Mouse (Mus musculus): ENCODE data around the gene Metrn. TPM values are rescaled to one million over a fixed set of nuclear protein-coding genes. Genes with fewer than 3 reads are reported as not detected.

The Metrn gene
- 45.7 TPM for polyA plus RNA-seq (2017; shearing (Covaris generic))

GRCm38 (mm10) chr17:25796951-25797369 is at the start of gene Metrn:
Gene Metrn (minus strand): TSS chr17:25797136.

GRCm38 (mm10) chr17:25844396-25844901 is 47.5 kb upstream of the Metrn start, which contains the start of gene Rhot2:
Gene Rhot2 (minus strand): TSS chr17:25844851.

GRCm38 (mm10) chr17:25841117-25841880 is 44.4 kb upstream of the Metrn start, which contains the start of gene Gm20683:
Gene Gm20683 (minus strand): TSS chr17:25841763.

DNA sequence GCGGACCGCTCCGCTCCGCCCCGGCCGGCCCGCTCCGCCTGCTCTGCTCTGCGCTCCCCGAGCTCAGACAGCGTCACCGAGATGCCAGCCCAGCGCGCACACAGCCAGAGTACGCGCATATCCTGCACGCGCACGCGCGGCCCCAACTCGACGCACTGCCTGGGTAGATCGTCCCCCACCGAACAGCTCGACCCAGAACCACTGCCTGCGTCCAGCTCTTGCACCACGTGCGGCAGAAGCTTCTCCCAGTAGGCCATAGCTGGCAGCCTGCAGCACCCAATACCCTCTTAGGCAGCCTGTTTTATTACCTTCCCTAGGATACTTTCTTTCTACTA is 40.1 kb upstream of the Metrn start, which contains the start of gene Rhbdl1:
Rhbdl1 (minus strand) TSS at position 220 of the 335 bp plus-strand sequence.

GRCm38 (mm10) chr17:25833291-25833663 is 36.3 kb upstream of the Metrn start, which contains the start of gene Stub1:
Gene Stub1 (minus strand): TSS chr17:25833404.

GRCm38 (mm10) chr17:25828712-25829557 is 32.0 kb upstream of the Metrn start, which contains the start of gene Jmjd8:
Gene Jmjd8 (plus strand): TSS chr17:25828867.

GRCm38 (mm10) chr17:25823452-25823851 is 26.5 kb upstream of the Metrn start, which contains the start of gene Wdr24:
Gene Wdr24 (plus strand): TSS chr17:25823627.

DNA sequence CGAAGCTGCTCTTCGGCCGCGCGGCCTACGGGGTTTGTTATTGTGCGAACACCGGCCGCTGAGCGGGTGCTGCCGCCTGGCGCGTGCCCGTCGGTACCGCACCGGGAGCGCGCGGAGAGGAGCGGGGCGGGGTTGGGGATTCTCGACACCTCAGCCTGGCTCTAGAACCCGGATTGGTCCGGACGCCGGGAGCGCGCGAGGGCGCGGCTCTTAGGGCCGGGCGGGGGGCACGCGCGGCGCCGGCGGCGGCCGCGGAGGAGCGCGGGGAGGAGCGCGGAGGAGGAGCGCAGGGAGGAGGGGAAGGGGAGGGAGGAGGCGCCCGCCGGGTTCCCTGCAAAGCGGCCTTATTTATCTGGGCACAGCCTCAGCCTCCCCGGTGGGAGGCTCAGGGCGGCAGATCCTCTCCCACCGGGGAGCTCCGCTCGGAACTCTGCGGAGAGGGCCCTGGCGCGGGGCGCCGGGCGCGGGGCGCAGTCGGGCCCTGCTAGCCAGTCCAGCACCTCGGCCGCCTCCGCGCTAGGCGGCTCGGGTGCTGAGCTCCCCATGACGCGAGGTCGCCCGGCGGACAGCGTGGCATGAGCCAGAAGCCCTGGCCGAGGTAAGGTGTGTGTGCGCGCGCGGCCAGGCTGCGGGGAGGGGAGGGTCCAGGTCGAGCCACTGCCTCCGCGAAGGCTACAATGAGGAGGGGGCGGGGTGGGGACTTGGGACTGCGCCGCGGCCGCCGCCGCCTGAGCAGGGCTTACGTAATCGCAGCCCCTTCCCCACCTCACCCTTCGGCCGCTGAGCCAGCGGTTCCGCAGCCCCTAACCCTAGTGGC is 12.1 kb upstream of the Metrn start, which contains the start of gene Fbxl16:
Fbxl16 (plus strand) TSS at position 297 of the 817 bp plus-strand sequence.

GRCm38 (mm10) chr17:25795609-25796092 is 1.3 kb downstream of the Metrn start, which contains the start of gene AC134908.4:
Gene AC134908.4 (minus strand): TSS chr17:25795659.

GRCm38 (mm10) chr17:25792615-25793014 is 4.3 kb downstream of the Metrn start, which contains the start of gene Fam173a:
Gene Fam173a (minus strand): TSS chr17:25792901.

DNA sequence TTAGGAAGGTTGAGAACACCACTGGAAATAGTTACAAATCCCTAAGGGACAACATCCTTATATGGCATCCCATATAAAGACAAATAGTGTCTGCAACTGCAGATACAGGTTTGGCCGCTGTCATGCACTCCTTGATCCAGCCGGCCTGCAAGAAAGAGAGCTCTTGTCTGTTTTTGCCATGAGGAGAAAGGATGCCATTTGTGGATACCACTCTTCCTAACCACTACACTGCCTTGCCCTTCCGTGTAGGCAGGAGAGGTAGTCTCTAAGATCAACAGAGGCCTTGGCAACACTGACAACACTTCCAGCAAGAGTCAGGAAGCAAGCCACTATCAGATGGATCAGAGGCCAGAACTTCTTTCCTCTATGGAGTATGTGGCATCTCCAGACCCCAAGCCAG is 10.7 kb downstream of the Metrn start, which contains the start of gene Ccdc78:
Ccdc78 (plus strand) TSS at position 301 of the 400 bp plus-strand sequence.

DNA sequence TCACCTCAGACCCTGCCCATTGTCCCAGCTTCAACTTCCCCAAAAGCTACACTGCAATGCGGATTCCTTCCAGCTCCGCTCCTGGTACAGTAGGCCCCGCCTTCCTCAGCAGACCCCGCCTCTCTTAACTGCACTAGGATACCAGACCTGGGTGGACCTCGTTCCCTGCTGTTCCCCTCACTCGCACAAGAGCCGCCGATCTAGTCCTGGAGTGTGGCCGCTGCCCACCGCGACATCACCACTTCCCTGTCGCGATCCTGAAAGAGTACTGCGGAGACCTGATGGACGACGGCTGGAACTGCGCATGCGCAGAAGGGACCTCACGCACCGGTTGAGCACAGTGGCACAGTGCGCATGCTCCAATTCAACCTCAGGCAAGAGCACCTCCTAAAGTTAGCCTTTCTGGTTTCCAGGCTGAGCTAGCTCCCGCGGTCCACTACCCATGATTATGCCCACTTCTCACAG is 11.6 kb downstream of the Metrn start, which contains the start of gene Haghl:
Haghl (minus strand) TSS at position 393 of the 465 bp plus-strand sequence.

GRCm38 (mm10) chr17:25773549-25774120 is 23.3 kb downstream of the Metrn start, which contains the start of gene Narfl:
Gene Narfl (plus strand): TSS chr17:25773776.

DNA sequence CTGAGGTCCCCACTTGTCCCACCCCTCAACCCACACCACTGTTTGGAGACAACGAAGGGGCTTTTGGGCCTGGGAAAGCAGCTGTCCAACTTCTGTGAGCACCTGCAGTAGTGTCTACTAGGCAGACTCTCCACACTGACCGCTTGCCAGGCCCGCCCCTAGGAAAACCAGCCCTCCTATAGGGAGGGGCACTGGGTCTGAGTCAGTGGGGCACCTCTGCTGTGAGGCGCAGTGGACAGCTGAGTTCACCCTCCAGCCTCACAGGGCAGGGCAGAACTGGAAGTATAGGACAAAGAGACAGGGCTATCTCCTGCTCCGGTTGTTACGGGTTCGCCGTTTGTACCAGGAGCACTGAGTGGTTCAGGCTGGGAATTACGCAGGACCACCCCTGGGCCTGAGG is 42.7 kb downstream of the Metrn start, which contains the start of gene Msln:
Msln (minus strand) TSS at position 138 of the 400 bp plus-strand sequence.

Other genes with a start within 250 kb of the Metrn start
- gene Sox8, start 226.4 kb downstream of the Metrn start, polyA plus RNA-seq (2017; shearing (Covaris generic)), result not detected
- 22.4 TPM for gene Lmf1, start 218.1 kb downstream of the Metrn start, polyA plus RNA-seq (2017; shearing (Covaris generic))
- not detected for gene Gng13, start 80.0 kb downstream of the Metrn start, polyA plus RNA-seq (2017; shearing (Covaris generic))
- gene Chtf18, start 69.7 kb downstream of the Metrn start, polyA plus RNA-seq (2017; shearing (Covaris generic)), result 6.4 TPM
- gene Rpusd1, start 69.5 kb downstream of the Metrn start, polyA plus RNA-seq (2017; shearing (Covaris generic)), result 14.6 TPM
- 0.07 TPM for gene Mslnl, start 61.1 kb downstream of the Metrn start, polyA plus RNA-seq (2017; shearing (Covaris generic))
- gene Msln, start 42.8 kb downstream of the Metrn start, polyA plus RNA-seq (2017; shearing (Covaris generic)), result not detected
- gene Narfl, start 23.4 kb downstream of the Metrn start, polyA plus RNA-seq (2017; shearing (Covaris generic)), result 28.1 TPM
- 51.4 TPM for gene Haghl, start 11.5 kb downstream of the Metrn start, polyA plus RNA-seq (2017; shearing (Covaris generic))
- 0.49 TPM for gene Ccdc78, start 10.6 kb downstream of the Metrn start, polyA plus RNA-seq (2017; shearing (Covaris generic))
- gene Fam173a, start 4.2 kb downstream of the Metrn start, polyA plus RNA-seq (2017; shearing (Covaris generic)), result 223 TPM
- 1.6 TPM for gene AC134908.4, start 1.5 kb downstream of the Metrn start, polyA plus RNA-seq (2017; shearing (Covaris generic))
- 0.13 TPM for gene Fbxl16, start 11.9 kb upstream of the Metrn start, polyA plus RNA-seq (2017; shearing (Covaris generic))
- gene Wdr24, start 26.5 kb upstream of the Metrn start, polyA plus RNA-seq (2017; shearing (Covaris generic)), result 44.1 TPM
- gene Jmjd8, start 31.7 kb upstream of the Metrn start, polyA plus RNA-seq (2017; shearing (Covaris generic)), result 36.7 TPM
- 169 TPM for gene Stub1, start 36.3 kb upstream of the Metrn start, polyA plus RNA-seq (2017; shearing (Covaris generic))
- gene Rhbdl1, start 40.2 kb upstream of the Metrn start, polyA plus RNA-seq (2017; shearing (Covaris generic)), result 2.1 TPM
- 2.6 TPM for gene Gm20683, start 44.6 kb upstream of the Metrn start, polyA plus RNA-seq (2017; shearing (Covaris generic))
- gene Rhot2, start 47.7 kb upstream of the Metrn start, polyA plus RNA-seq (2017; shearing (Covaris generic)), result 41.0 TPM
- 8.8 TPM for gene Wdr90, start 64.4 kb upstream of the Metrn start, polyA plus RNA-seq (2017; shearing (Covaris generic))
- gene Mcrip2, start 71.6 kb upstream of the Metrn start, polyA plus RNA-seq (2017; shearing (Covaris generic)), result 5.2 TPM
- gene Mettl26, start 77.9 kb upstream of the Metrn start, polyA plus RNA-seq (2017; shearing (Covaris generic)), result 82.8 TPM
- gene Wfikkn1, start 83.7 kb upstream of the Metrn start, polyA plus RNA-seq (2017; shearing (Covaris generic)), result 1.3 TPM
- gene Rab40c, start 122.6 kb upstream of the Metrn start, polyA plus RNA-seq (2017; shearing (Covaris generic)), result 31.6 TPM
- 55.2 TPM for gene Pigq, start 147.8 kb upstream of the Metrn start, polyA plus RNA-seq (2017; shearing (Covaris generic))
- not detected for gene Nhlrc4, start 147.8 kb upstream of the Metrn start, polyA plus RNA-seq (2017; shearing (Covaris generic))
- not detected for gene A930017K11Rik, start 155.4 kb upstream of the Metrn start, polyA plus RNA-seq (2017; shearing (Covaris generic))
- 30.1 TPM for gene Capn15, start 188.7 kb upstream of the Metrn start, polyA plus RNA-seq (2017; shearing (Covaris generic))

All from CD4-positive, CD25-positive, alpha-beta regulatory T cell (primary cell).